Mouse (Mus musculus): ENCODE data around the gene Zscan2. TPM values are rescaled to one million over a fixed set of nuclear protein-coding genes. Genes with fewer than 3 reads are reported as not detected.

The Zscan2 gene
- polyA plus RNA-seq, 1 experiment from 2014 or later = 5.3 TPM

GRCm38 (mm10) chr7:80833651-80834532 lies 26.8 kb upstream of the Zscan2 start:
- H3K4me3 ChIP-seq = no peak overlapping the region
- 50% methylated on average over 12 of the region's 12 CpGs for WGBS
- no peaks in the 10 kb centered on the region for H3K36me3 ChIP-seq
- H3K27ac ChIP-seq = no peak overlapping the region
- H3K9me3 ChIP-seq = no peaks in the 10 kb centered on the region
- H3K4me2 ChIP-seq = no peak overlapping the region
- no peak for ATAC-seq (ENCODE audit: low FRiP score)
- H3K9ac ChIP-seq = no peak overlapping the region
- no peaks in the 10 kb centered on the region for H3K27me3 ChIP-seq
- H3K4me1 ChIP-seq (replicated peaks) = no peaks in the 10 kb centered on the region; the same call in 1 of the 2 replicates

- no peak for ATAC-seq (ENCODE audit: low FRiP score)
- Histone ChIP-seq H3K27me3 (0 out of 2 replicates have a peak, but pooled peaks cover 3% of the 10 kb centered on the region), H3K9ac (no peak overlapping the region), H3K4me1 (replicated peaks) (no peaks in the 10 kb centered on the region; the same call in 1 of the 2 replicates), H3K27ac (no peak overlapping the region), H3K4me3 (no peak overlapping the region), H3K4me2 (no peak overlapping the region), H3K36me3 (no peaks in the 10 kb centered on the region), H3K9me3 (no peaks in the 10 kb centered on the region)
- WGBS = 84% methylated on average over 4 of the region's 4 CpGs
Measured at GRCm38 (mm10) chr7:80835984-80836652, 24.6 kb upstream of the Zscan2 start.

- Histone ChIP-seq H3K4me3 (no peak overlapping the region), H3K4me2 (no peak overlapping the region), H3K27ac (no peak overlapping the region), H3K4me1 (replicated peaks) (no peaks in the 10 kb centered on the region; the same call in 1 of the 2 replicates), H3K9me3 (no peaks in the 10 kb centered on the region), H3K36me3 (no peaks in the 10 kb centered on the region), H3K27me3 (0 out of 2 replicates have a peak, but pooled peaks cover 5% of the 10 kb centered on the region), H3K9ac (no peak overlapping the region)
- no peak for ATAC-seq (ENCODE audit: low FRiP score)
- WGBS = 53% methylated on average over 9 of the region's 9 CpGs
Measured at GRCm38 (mm10) chr7:80837736-80838135, 23.0 kb upstream of the Zscan2 start.

GRCm38 (mm10) chr7:80838247-80838646 lies 22.5 kb upstream of the Zscan2 start:
- Histone ChIP-seq H3K9me3 (no peaks in the 10 kb centered on the region), H3K4me3 (no peak overlapping the region), H3K36me3 (no peaks in the 10 kb centered on the region), H3K9ac (no peak overlapping the region), H3K4me1 (replicated peaks) (no peaks in the 10 kb centered on the region), H3K4me2 (no peak overlapping the region), H3K27ac (no peak overlapping the region), H3K27me3 (0 out of 2 replicates have a peak, but pooled peaks cover 5% of the 10 kb centered on the region)
- no peak for ATAC-seq (ENCODE audit: low FRiP score)
- WGBS = 40% methylated on average over 7 of the region's 7 CpGs

- Histone ChIP-seq H3K9ac (no peak overlapping the region), H3K27ac (no peak overlapping the region), H3K4me2 (no peak overlapping the region), H3K4me3 (no peak overlapping the region), H3K27me3 (0 out of 2 replicates have a peak, but pooled peaks cover 5% of the 10 kb centered on the region), H3K36me3 (no peaks in the 10 kb centered on the region), H3K4me1 (replicated peaks) (no peaks in the 10 kb centered on the region), H3K9me3 (no peaks in the 10 kb centered on the region)
- ATAC-seq (ENCODE audit: low FRiP score) = no peak
Measured at GRCm38 (mm10) chr7:80839755-80840154, 21.0 kb upstream of the Zscan2 start.

- Histone ChIP-seq H3K27me3 (0 out of 2 replicates have a peak, but pooled peaks cover 5% of the 10 kb centered on the region), H3K4me2 (no peak overlapping the region), H3K27ac (no peak overlapping the region), H3K4me1 (replicated peaks) (no peaks in the 10 kb centered on the region), H3K9me3 (no peaks in the 10 kb centered on the region), H3K36me3 (no peaks in the 10 kb centered on the region), H3K9ac (no peak overlapping the region), H3K4me3 (no peak overlapping the region)
- ATAC-seq (ENCODE audit: low FRiP score) = no peak
- 63% methylated on average over 1 of the region's 1 CpGs for WGBS
Measured at GRCm38 (mm10) chr7:80840241-80840640, 20.5 kb upstream of the Zscan2 start.

- ATAC-seq (ENCODE audit: low FRiP score) = no peak
- no peaks in the 10 kb centered on the region for H3K36me3 ChIP-seq
- no peaks in the 10 kb centered on the region for H3K4me1 ChIP-seq (replicated peaks)
- no peak overlapping the region for H3K4me2 ChIP-seq
- no peak overlapping the region for H3K9ac ChIP-seq
- 87% methylated on average over 4 of the region's 4 CpGs for WGBS
- no peak overlapping the region for H3K4me3 ChIP-seq
- no peaks in the 10 kb centered on the region for H3K9me3 ChIP-seq
- H3K27ac ChIP-seq = no peak overlapping the region
- 0 out of 2 replicates have a peak, but pooled peaks cover 5% of the 10 kb centered on the region for H3K27me3 ChIP-seq
Measured at GRCm38 (mm10) chr7:80840937-80841336, 19.8 kb upstream of the Zscan2 start.

GRCm38 (mm10) chr7:80842132-80842531 lies 18.6 kb upstream of the Zscan2 start:
- Histone ChIP-seq H3K27ac (no peak overlapping the region), H3K4me1 (replicated peaks) (no peaks in the 10 kb centered on the region), H3K4me3 (no peak overlapping the region), H3K9me3 (no peaks in the 10 kb centered on the region), H3K36me3 (no peaks in the 10 kb centered on the region), H3K4me2 (no peak overlapping the region), H3K27me3 (0 out of 2 replicates have a peak, but pooled peaks cover 5% of the 10 kb centered on the region), H3K9ac (no peak overlapping the region)
- WGBS = 79% methylated on average over 5 of the region's 5 CpGs
- ATAC-seq (ENCODE audit: low FRiP score) = no peak

GRCm38 (mm10) chr7:80843176-80843575 lies 17.5 kb upstream of the Zscan2 start:
- Histone ChIP-seq H3K9me3 (no peaks in the 10 kb centered on the region), H3K4me3 (no peak overlapping the region), H3K4me1 (replicated peaks) (no peaks in the 10 kb centered on the region), H3K4me2 (no peak overlapping the region), H3K9ac (no peak overlapping the region), H3K27ac (no peak overlapping the region), H3K27me3 (0 out of 2 replicates have a peak, but pooled peaks cover 5% of the 10 kb centered on the region), H3K36me3 (no peaks in the 10 kb centered on the region)
- ATAC-seq (ENCODE audit: low FRiP score) = no peak
- WGBS = 96% methylated on average over 1 of the region's 1 CpGs

GRCm38 (mm10) chr7:80843910-80844640 lies 16.6 kb upstream of the Zscan2 start:
- no peak for ATAC-seq (ENCODE audit: low FRiP score)
- H3K4me1 ChIP-seq (replicated peaks) = no peaks in the 10 kb centered on the region
- H3K9ac ChIP-seq = no peak overlapping the region
- H3K4me2 ChIP-seq = no peak overlapping the region
- 0 out of 2 replicates have a peak, but pooled peaks cover 5% of the 10 kb centered on the region for H3K27me3 ChIP-seq
- no peaks in the 10 kb centered on the region for H3K9me3 ChIP-seq
- H3K4me3 ChIP-seq = no peak overlapping the region
- no peaks in the 10 kb centered on the region for H3K36me3 ChIP-seq
- no peak overlapping the region for H3K27ac ChIP-seq
- WGBS = 91% methylated on average over 8 of the region's 8 CpGs

- Histone ChIP-seq H3K4me1 (replicated peaks) (no peaks in the 10 kb centered on the region), H3K27ac (no peak overlapping the region), H3K27me3 (0 out of 2 replicates have a peak, but pooled peaks cover 5% of the 10 kb centered on the region), H3K4me3 (no peak overlapping the region), H3K36me3 (no peaks in the 10 kb centered on the region), H3K4me2 (no peak overlapping the region), H3K9me3 (no peaks in the 10 kb centered on the region), H3K9ac (no peak overlapping the region)
- WGBS = 96% methylated on average over 12 of the region's 12 CpGs
- no peak for ATAC-seq (ENCODE audit: low FRiP score)
Measured at GRCm38 (mm10) chr7:80844691-80845090, 16.0 kb upstream of the Zscan2 start.

All from hindbrain, embryonic 13.5 days (tissue).